Mouse (Mus musculus) layer of hippocampus, postnatal 10 days (tissue): ENCODE results near the gene Ift80. TPM values are rescaled to one million over a fixed set of nuclear protein-coding genes. Genes with fewer than 3 reads are reported as not detected.

Experiments
- microRNA-seq, 2 experiments: library from miRNA; unstranded; fragments of <30 nt; microRNA quantifications; one replicate each; pipeline ENCODE4 v1.2.0; 2021
- total RNA-seq, 2 experiments: library from RNA; stranded (reverse); gene quantifications; 2 replicates each; pipeline ENCODE4 v1.2.3; 2021

Gene Ift80
- total RNA-seq, 2 experiments from 2014 or later: 13.4 to 22.5 TPM

Small RNAs within 50 kb of the gene (microRNA-seq; reads per million reads assigned to microRNA genes)
- gene Mir15b: 685 to 1,365 reads per million in 2 experiments
- 73.1 to 80.2 reads per million in 2 experiments for gene Mir16-2

Other genes with a start within 250 kb of the Ift80 start
- 1 to 10 TPM; 9.1 to 9.4 TPM for gene 1110032F04Rik, start 135.0 kb downstream of the Ift80 start, total RNA-seq
- 10 to 100 TPM; 14.7 to 15.5 TPM for gene Smc4, start 168 bp upstream of the Ift80 start, total RNA-seq
- gene Trim59, start 40.2 kb upstream of the Ift80 start, total RNA-seq: 1 to 10 TPM; 8.6 to 8.7 TPM
- gene Kpna4, start 122.5 kb upstream of the Ift80 start, total RNA-seq: 10 to 100 TPM; 73.3 to 75.7 TPM
- gene Arl14, start 217.8 kb upstream of the Ift80 start, total RNA-seq: not detected